Mouse (Mus musculus): ENCODE data around the gene Pex5l.

DNA sequence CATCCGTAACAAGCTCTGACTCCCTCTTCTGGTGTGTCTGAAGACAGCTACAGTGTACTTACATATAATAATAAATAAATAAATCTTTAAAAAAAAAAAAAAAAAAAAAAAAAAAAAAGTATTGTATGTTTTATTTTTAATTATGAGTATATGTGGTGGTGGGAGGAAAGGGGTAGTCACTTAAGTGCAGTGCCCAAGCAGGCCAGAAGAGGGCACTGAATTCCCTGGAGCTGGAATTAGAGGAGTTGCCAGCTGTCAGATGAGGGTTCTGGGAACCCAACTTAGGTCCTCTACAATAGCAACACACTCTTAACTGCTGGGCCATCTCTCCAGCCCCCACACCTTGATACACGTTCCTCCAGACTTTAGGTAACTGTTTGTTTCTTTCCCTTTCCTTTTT lies 37.3 kb downstream of the Pex5l start:
- TF ChIP-seq CTCF (IDR thresholded peaks at IDR 0.05; ENCODE audit: borderline replicate concordance, control insufficient read depth, extremely low read depth, insufficient read depth, low read length, poor library complexity) (no peak), POLR2A (IDR thresholded peaks at IDR 0.05; ENCODE audit: control insufficient read depth, extremely low read depth, insufficient read depth, low read length, poor library complexity) (no peak)

All from thymus, adult 2 months (tissue).